Mouse (Mus musculus) CH12.LX (cell line): ENCODE measurements around the gene Slc6a12. TPM values are rescaled to one million over a fixed set of nuclear protein-coding genes. Genes with fewer than 3 reads are reported as not detected.

Experiments
- DNase-seq: peaks from one replicate; pipeline ENCODE4 v3.0.0-alpha.2; 2013; ENCODE audit errors: extremely low read depth
- H3K27ac ChIP-seq: 2 replicates; pipeline ENCODE4 v1.5.1; 2012; ENCODE audit warnings: low read depth, mild to moderate bottlenecking, control low read depth, moderate library complexity; ENCODE audit not compliant: insufficient read depth
- H3K27me3 ChIP-seq: replicated peaks from 2 replicates; pipeline ENCODE3; 2012; ENCODE audit warnings: inconsistent platforms
- H3K36me3 ChIP-seq, 2 experiments: replicated peaks in 1 of 2; 2 replicates each; pipeline versions ENCODE3 to v1.6.1; 2012; ENCODE audit warnings: inconsistent platforms in 1 of 2, low read length in 1 of 2, mild to moderate bottlenecking in 1 of 2, mixed read lengths in 1 of 2, moderate library complexity in 1 of 2; ENCODE audit not compliant: control insufficient read depth in 1 of 2, insufficient read depth in 1 of 2
- H3K4me1 ChIP-seq, 2 experiments: 2 replicates each; pipeline ENCODE4 v1.6.1; 2012; ENCODE audit warnings: inconsistent platforms in 1 of 2, moderate library complexity in 1 of 2; ENCODE audit not compliant: insufficient read depth in 2 of 2, control insufficient read depth in 1 of 2
- H3K4me2 ChIP-seq: 2 replicates; pipeline ENCODE4 v1.6.1; 2012; ENCODE audit warnings: low read depth, mild to moderate bottlenecking, control low read depth; ENCODE audit not compliant: poor library complexity, insufficient read depth, severe bottlenecking
- H3K4me3 ChIP-seq, 3 experiments: fragments of 150-350 bp in 1 of 3; sonication (generic) in 1 of 3; replicated peaks in 1 of 3; 2 replicates each; pipeline versions ENCODE3 to v1.5.1; 2011 to 2012; ENCODE audit warnings: low read depth in 2 of 3, low read length in 2 of 3, mild to moderate bottlenecking in 2 of 3, moderate library complexity in 2 of 3, control low read depth in 1 of 3, improper control_type of control experiment in 1 of 3, inconsistent platforms in 1 of 3, mixed read lengths in 1 of 3; ENCODE audit not compliant: poor library complexity in 1 of 3
- H3K79me2 ChIP-seq: replicated peaks from 2 replicates; pipeline ENCODE4 v1.6.1; 2012; ENCODE audit warnings: mild to moderate bottlenecking, moderate library complexity; ENCODE audit not compliant: control insufficient read depth, poor library complexity, insufficient read depth, severe bottlenecking; ENCODE audit errors: extremely low read depth
- H3K9ac ChIP-seq: 2 replicates; pipeline ENCODE4 v1.6.1; 2012; ENCODE audit warnings: low read depth, mild to moderate bottlenecking, control low read depth, moderate library complexity; ENCODE audit not compliant: insufficient read depth
- H3K9me3 ChIP-seq: replicated peaks from 2 replicates; pipeline ENCODE3; 2012; ENCODE audit warnings: low read length, inconsistent platforms, mixed read lengths
- BHLHE40 ChIP-seq: IDR thresholded peaks from 2 replicates; pipeline ENCODE4 v1.6.1; 2011; ENCODE audit warnings: mild to moderate bottlenecking, low read depth, low read length, improper control_type of control experiment
- CHD1 ChIP-seq: IDR thresholded peaks from 2 replicates; pipeline ENCODE4 v1.6.1; 2012; ENCODE audit warnings: low read depth, low read length, improper control_type of control experiment, inconsistent platforms
- CTCF ChIP-seq, 2 experiments: IDR thresholded peaks in 1 of 2; conservative IDR thresholded peaks in 1 of 2; 2 replicates each; pipeline ENCODE4 v1.5.1; 2011 to 2012; ENCODE audit warnings: low read depth in 2 of 2, low read length in 2 of 2, improper control_type of control experiment in 1 of 2, inconsistent platforms in 1 of 2, mild to moderate bottlenecking in 1 of 2, moderate library complexity in 1 of 2
- EP300 ChIP-seq: IDR thresholded peaks from 2 replicates; pipeline ENCODE4 v1.6.1; 2011; ENCODE audit warnings: low read length, improper control_type of control experiment
- ETS1 ChIP-seq: conservative IDR thresholded peaks from 2 replicates; pipeline ENCODE4 v1.6.1; 2012; ENCODE audit warnings: low read depth, mild to moderate bottlenecking, inconsistent platforms, low read length, improper control_type of control experiment, moderate library complexity
- GABPA ChIP-seq: IDR thresholded peaks from 2 replicates; pipeline ENCODE4 v1.6.1; 2012; ENCODE audit warnings: low read depth, low read length, improper control_type of control experiment, inconsistent platforms; ENCODE audit not compliant: insufficient replicate concordance
- IRF4 ChIP-seq: IDR thresholded peaks from 2 replicates; pipeline ENCODE4 v1.6.1; 2014; ENCODE audit warnings: low read depth, mild to moderate bottlenecking, inconsistent platforms, low read length, improper control_type of control experiment
- MAFK ChIP-seq: IDR thresholded peaks from 2 replicates; pipeline ENCODE4 v1.6.1; 2011; ENCODE audit warnings: low read length, improper control_type of control experiment; ENCODE audit not compliant: insufficient replicate concordance
- MAZ ChIP-seq: IDR thresholded peaks from 2 replicates; pipeline ENCODE4 v1.6.1; 2012; ENCODE audit warnings: low read depth, mild to moderate bottlenecking, inconsistent platforms, low read length, improper control_type of control experiment, moderate library complexity
- MEF2A ChIP-seq: IDR thresholded peaks from 2 replicates; pipeline ENCODE4 v1.6.1; 2014; ENCODE audit warnings: low read depth, mild to moderate bottlenecking, inconsistent platforms, low read length, improper control_type of control experiment, borderline replicate concordance
- POLR2A ChIP-seq: IDR thresholded peaks from 2 replicates; pipeline ENCODE4 v1.6.1; 2011; ENCODE audit warnings: low read depth, mild to moderate bottlenecking, improper control_type of control experiment, low read length
- POLR2AphosphoS2 ChIP-seq: IDR thresholded peaks from 2 replicates; pipeline ENCODE4 v1.6.1; 2011; ENCODE audit warnings: low read depth, low read length, improper control_type of control experiment
- TBP ChIP-seq: conservative IDR thresholded peaks from 2 replicates; pipeline ENCODE4 v1.6.1; 2011; ENCODE audit warnings: low read depth, low read length, improper control_type of control experiment
- TCF12 ChIP-seq: IDR thresholded peaks from 2 replicates; pipeline ENCODE4 v1.6.1; 2014; ENCODE audit warnings: low read depth, mild to moderate bottlenecking, inconsistent platforms, low read length, improper control_type of control experiment
- UBTF ChIP-seq: IDR thresholded peaks from 2 replicates; pipeline ENCODE4 v1.6.1; 2012; ENCODE audit warnings: low read depth, mild to moderate bottlenecking, inconsistent platforms, low read length, improper control_type of control experiment, moderate library complexity
- USF1 ChIP-seq: IDR thresholded peaks from 2 replicates; pipeline ENCODE4 v1.6.1; 2014; ENCODE audit warnings: low read depth, mild to moderate bottlenecking, inconsistent platforms, low read length, improper control_type of control experiment
- ZKSCAN1 ChIP-seq: IDR thresholded peaks from 2 replicates; pipeline ENCODE4 v1.6.1; 2012; ENCODE audit warnings: low read depth, inconsistent platforms, low read length, improper control_type of control experiment, borderline replicate concordance
- dilution Hi-C: fragments of 300-500 bp; cut with MboI; formaldehyde crosslinking; loops from 2 replicates; pipeline ENCODE4 v1.14.3; 2020; ENCODE audit warnings: low sequenced_read_pairs; ENCODE audit not compliant: extremely low pct_unique_long_range_greater_than_20kb, extremely low pct_ligation_motif_present
- in situ Hi-C: fragments of 300-500 bp; cut with MboI; formaldehyde crosslinking; loops from 3 replicates; pipeline ENCODE4 v1.14.3; 2019; ENCODE audit warnings: low sequenced_read_pairs, low pct_ligation_motif_present, low pct_unique_long_range_greater_than_20kb, mixed read lengths
- polyA plus RNA-seq: library from polyadenylated mRNA; unstranded; fragments of >175 nt; gene quantifications from 2 replicates; pipeline ENCODE4 v1.2.1, GENCODE M21; 2012; ENCODE audit warnings: low read depth; ENCODE audit not compliant: insufficient read length
- total RNA-seq, 2 experiments: library from RNA; depleted of rRNA; stranded (reverse); fragments of 300-350 nt in 1 of 2; fragments of >200 nt in 1 of 2; gene quantifications; 2 replicates each; pipeline ENCODE4 v1.2.3; 2012 to 2014

The Slc6a12 gene
- total and polyA plus RNA-seq, 3 experiments, result 0.55 to 2.5 (median 2.5) TPM

DNA sequence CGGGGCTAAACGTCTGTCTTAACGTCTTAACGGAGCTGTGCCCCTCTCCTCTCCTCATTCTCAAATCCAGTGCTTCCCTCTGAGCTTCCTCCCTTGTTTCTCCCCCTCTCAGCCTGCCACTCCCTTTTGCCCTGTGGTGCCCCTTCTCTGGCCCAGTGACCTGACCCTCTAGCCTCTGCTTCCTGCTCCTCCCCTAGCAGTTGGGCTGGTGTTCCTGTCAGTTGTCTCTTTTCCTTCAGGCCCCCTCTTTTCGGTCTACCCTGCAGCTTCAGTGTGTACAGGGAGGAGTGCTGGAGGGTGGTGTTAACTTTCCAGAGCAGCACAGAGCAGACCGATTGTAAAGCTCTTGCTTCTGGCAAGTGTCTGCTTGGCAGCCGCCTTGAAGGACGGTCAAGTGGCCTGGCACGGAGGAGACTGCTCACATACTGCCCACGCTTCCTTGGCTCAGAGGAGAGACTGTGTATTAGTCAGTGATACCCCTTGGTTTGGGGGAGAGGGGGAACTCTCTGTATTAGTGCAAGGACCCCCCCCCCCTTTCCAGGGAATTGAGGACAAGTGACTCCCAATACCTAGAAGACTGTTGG lies 16.3 kb upstream of the Slc6a12 start:
- Histone ChIP-seq H3K79me2 (no peaks in the 10 kb centered on the region), H3K27me3 (peaks cover 75% of the 10 kb centered on the region), H3K9ac (no peak overlapping the region), H3K27ac (no peak overlapping the region), H3K4me2 (no peak overlapping the region)
- TF ChIP-seq CTCF (conservative IDR thresholded peaks at IDR 0.05 in 1 of 2, IDR thresholded peaks at IDR 0.05 in 1 of 2; ENCODE audit: low read depth in 2 of 2, low read length in 2 of 2), result no peak
- TF ChIP-seq POLR2AphosphoS2, result no peak
- no peak for TF ChIP-seq TCF12
- TF ChIP-seq EP300, result no peak
- TF ChIP-seq ZKSCAN1, result no peak
- TF ChIP-seq, all 38 proteins: peak for 0
- Histone ChIP-seq H3K9me3 (no peaks in the 10 kb centered on the region), H3K4me3 (no peak overlapping the region), H3K4me1 (peaks cover 5 to 7% of the 10 kb centered on the region in 2 experiments; a peak in 2 of 4 replicates), H3K36me3 (no peaks in the 10 kb centered on the region)
- dilution Hi-C loops (no loop called here), in situ Hi-C loops (no loop called here)
- DNase-seq, result no peak

DNA sequence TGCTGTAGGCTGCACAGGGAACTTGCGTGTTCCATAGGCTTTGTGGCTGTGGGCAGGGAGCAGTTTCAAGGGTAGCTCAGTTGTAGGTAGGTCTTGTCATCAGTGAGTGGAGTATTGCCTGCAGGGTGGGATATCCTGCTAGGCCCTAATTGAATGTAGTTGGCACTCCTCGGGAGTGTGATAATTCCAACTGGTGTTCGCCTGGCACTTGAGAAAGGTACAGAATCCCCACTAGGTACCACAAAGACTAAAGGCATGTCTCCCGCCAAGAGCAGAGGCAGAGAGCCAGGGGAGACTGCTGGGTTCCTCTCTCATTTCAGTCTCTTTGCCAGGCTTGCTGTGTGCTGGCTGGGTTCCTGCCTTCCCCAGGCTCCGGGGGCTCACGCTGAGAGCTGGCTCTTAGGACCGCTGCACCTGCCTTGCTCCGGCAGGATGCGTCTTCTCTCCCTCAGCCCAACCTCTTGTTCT lies 14.4 kb upstream of the Slc6a12 start:
- H3K79me2 ChIP-seq, result no peaks in the 10 kb centered on the region
- peaks cover 5 to 7% of the 10 kb centered on the region in 2 experiments; a peak in 2 of 4 replicates for H3K4me1 ChIP-seq
- TF ChIP-seq MAZ (no peak), MAFK (no peak), ETS1 (no peak), POLR2A (no peak), UBTF (no peak), BHLHE40 (no peak), MEF2A (no peak), GABPA (no peak), TBP (no peak), USF1 (no peak), EP300 (no peak), CHD1 (no peak), IRF4 (no peak)
- no peak overlapping the region for H3K4me3 ChIP-seq
- peaks cover 73% of the 10 kb centered on the region for H3K27me3 ChIP-seq
- no peaks in the 10 kb centered on the region for H3K9me3 ChIP-seq
- H3K4me2 ChIP-seq, result no peak overlapping the region
- no peak for DNase-seq
- no peaks in the 10 kb centered on the region for H3K36me3 ChIP-seq
- H3K27ac ChIP-seq, result no peak overlapping the region
- no peak overlapping the region for H3K9ac ChIP-seq
- in situ Hi-C loops (no loop called here), dilution Hi-C loops (no loop called here)
